Mouse (Mus musculus) olfactory bulb, adult 2 months (tissue): ENCODE results near the gene Pax9.

Experiments
- CTCF ChIP-seq: fragments of 200-500 bp; IDR thresholded peaks from 2 replicates; pipeline ENCODE4 v1.5.1; 2012; ENCODE audit warnings: low read depth, mild to moderate bottlenecking, low read length, moderate library complexity; ENCODE audit not compliant: insufficient read depth
- POLR2A ChIP-seq: fragments of 200-500 bp; IDR thresholded peaks from 2 replicates; pipeline ENCODE4 v1.6.1; 2012; ENCODE audit warnings: mild to moderate bottlenecking, low read depth, low read length, moderate library complexity; ENCODE audit not compliant: insufficient read depth

GRCm38 (mm10) chr12:56701004-56701403, 9.4 kb downstream of the Pax9 start:
- TF ChIP-seq CTCF (no peak), POLR2A (no peak)
